In the genomic region with DNA sequence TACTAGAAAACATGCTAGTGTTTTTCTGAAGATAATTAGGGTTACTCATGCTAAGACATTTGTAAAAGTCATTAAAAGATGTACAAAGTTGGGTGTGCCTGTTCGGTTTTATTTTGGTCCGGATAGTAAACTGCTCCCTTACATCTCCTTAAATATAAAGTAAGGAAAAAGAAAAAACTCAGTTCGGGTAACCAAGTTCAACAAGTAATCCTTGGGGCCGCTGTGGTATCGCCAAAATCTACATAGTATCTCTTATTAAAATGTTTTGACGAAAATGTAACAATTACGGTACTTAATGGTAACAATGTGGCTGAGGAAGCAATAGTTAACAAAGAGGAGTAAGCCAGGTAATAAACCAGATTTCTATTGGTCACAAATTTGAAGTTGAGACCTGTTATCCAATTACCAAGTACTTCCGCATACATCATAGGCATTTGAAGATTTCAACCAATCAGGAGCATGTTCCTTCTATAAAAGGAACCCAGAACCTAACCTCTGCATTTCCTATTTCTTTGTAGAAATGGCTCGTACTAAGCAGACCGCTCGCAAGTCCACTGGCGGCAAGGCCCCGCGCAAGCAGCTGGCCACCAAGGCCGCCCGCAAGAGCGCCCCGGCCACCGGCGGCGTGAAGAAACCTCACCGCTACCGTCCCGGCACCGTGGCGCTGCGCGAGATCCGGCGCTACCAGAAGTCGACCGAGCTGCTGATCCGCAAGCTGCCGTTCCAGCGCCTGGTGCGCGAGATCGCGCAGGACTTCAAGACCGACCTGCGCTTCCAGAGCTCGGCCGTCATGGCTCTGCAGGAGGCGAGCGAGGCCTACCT, we compare ENCODE assay signal across 8 mouse cellular contexts. TPM values are rescaled to one million over a fixed set of nuclear protein-coding genes. Genes with fewer than 3 reads are reported as not detected.
DNase-seq lines count a peak whose midpoint lies in the region; ATAC-seq lines count a peak whose summit lies in the region.

A gene (plus strand): TSS at position 88 of the 822 bp plus-strand sequence.

- DNase-seq in 416B (ENCODE audit: low read depth) = peak; percentile 100
- DNase-seq in adrenal gland, postnatal 14 days = peak; percentile 82
- peak; percentile 97 for DNase-seq in embryonic facial prominence, embryonic 11.5 days (ENCODE audit: low spot score)
- peak; percentile 98 for DNase-seq in heart, adult 11 months
- DNase-seq in kidney, adult 11 months = peak; percentile 65
- DNase-seq in limb, embryonic 10.5 days (ENCODE audit: low spot score) = peak; percentile 55
- peak; percentile 80 to 88 for DNase-seq in spleen, postnatal 36 days (ENCODE audit: low spot score in 2 of 2)

- no peaks in the 10 kb centered on the region for H3K36me3 ChIP-seq in embryonic facial prominence, embryonic 11.5 days (replicated peaks; ENCODE audit: control insufficient read depth, insufficient read depth, low read depth, low read length)
- H3K36me3 ChIP-seq in limb, embryonic 10.5 days = no peaks in the 10 kb centered on the region
- no peaks in the 10 kb centered on the region for H3K36me3 ChIP-seq in midbrain, embryonic 12.5 days

- peak within 1 kb of the TSS; percentile 70 for H3K4me2 ChIP-seq in embryonic facial prominence, embryonic 11.5 days (ENCODE audit: low read depth, low read length)
- H3K4me2 ChIP-seq in midbrain, embryonic 12.5 days (replicated peaks) = peak within 1 kb of the TSS; percentile 63

- no peaks in the 10 kb centered on the region for H3K27me3 ChIP-seq in embryonic facial prominence, embryonic 11.5 days (ENCODE audit: control insufficient read depth, insufficient read depth, low read length)
- H3K27me3 ChIP-seq in limb, embryonic 10.5 days (ENCODE audit: low read depth, poor library complexity, severe bottlenecking) = no peaks in the 10 kb centered on the region
- H3K27me3 ChIP-seq in midbrain, embryonic 12.5 days = no peaks in the 10 kb centered on the region

- H3K4me1 ChIP-seq in embryonic facial prominence, embryonic 11.5 days (ENCODE audit: control insufficient read depth, insufficient read depth, low read length) = no peaks in the 10 kb centered on the region
- H3K4me1 ChIP-seq in limb, embryonic 10.5 days = peaks cover 10% of the 10 kb centered on the region; the same call in 1 of the 2 replicates
- H3K4me1 ChIP-seq in midbrain, embryonic 12.5 days = peaks cover 6% of the 10 kb centered on the region

- peak within 1 kb of the TSS; percentile 45 for H3K4me3 ChIP-seq in embryonic facial prominence, embryonic 11.5 days (ENCODE audit: low read depth, low read length)
- peak within 1 kb of the TSS; percentile 57 for H3K4me3 ChIP-seq in limb, embryonic 10.5 days
- peak within 1 kb of the TSS; percentile 51 for H3K4me3 ChIP-seq in midbrain, embryonic 12.5 days

- peak within 1 kb of the TSS; percentile 83 for H3K27ac ChIP-seq in embryonic facial prominence, embryonic 11.5 days (replicated peaks; ENCODE audit: low read depth, low read length)
- peak within 1 kb of the TSS; percentile 96 for H3K27ac ChIP-seq in limb, embryonic 10.5 days
- H3K27ac ChIP-seq in midbrain, embryonic 12.5 days (replicated peaks) = peak within 1 kb of the TSS; percentile 92

- peak within 1 kb of the TSS; percentile 65 for H3K9ac ChIP-seq in embryonic facial prominence, embryonic 11.5 days (replicated peaks; ENCODE audit: low read length)
- peak within 1 kb of the TSS; percentile 59 for H3K9ac ChIP-seq in midbrain, embryonic 12.5 days (replicated peaks)

- no peaks in the 10 kb centered on the region for H3K9me3 ChIP-seq in embryonic facial prominence, embryonic 11.5 days (replicated peaks; ENCODE audit: control insufficient read depth, low read length)
- no peaks in the 10 kb centered on the region for H3K9me3 ChIP-seq in limb, embryonic 10.5 days (replicated peaks)
- H3K9me3 ChIP-seq in midbrain, embryonic 12.5 days = no peaks in the 10 kb centered on the region

- WGBS in embryonic facial prominence, embryonic 11.5 days = under 1% methylated on average over 21 of the region's 45 CpGs
- 1% methylated on average over 26 of the region's 45 CpGs for WGBS in limb, embryonic 10.5 days
- WGBS in midbrain, embryonic 12.5 days = 1% methylated on average over 24 of the region's 45 CpGs

- ATAC-seq in embryonic facial prominence, embryonic 11.5 days (replicated peaks; ENCODE audit: insufficient number of reproducible peaks, low FRiP score, low TSS enrichment, low read depth) = peak; percentile 86
- peak; percentile 94 for ATAC-seq in midbrain, embryonic 12.5 days (ENCODE audit: low FRiP score, low read depth)

RNA-seq across cellular contexts. Expression of the gene that starts here (rescaled TPM):
- total RNA-seq in adrenal gland, postnatal 14 days (2021) = 72.3 and 84.2 TPM in 2 replicates
- 1.2 and 1.5 TPM in 2 replicates for polyA plus RNA-seq in embryonic facial prominence, embryonic 11.5 days (2014; fragmentation: Nextera tagmentation; extraction: Ambion mirVana)
- 1.3 and 1.4 TPM in 2 replicates for polyA plus RNA-seq in limb, embryonic 10.5 days (2016; fragmentation: Nextera tagmentation; extraction: Ambion mirVana)
- 1.0 and 1.3 TPM in 2 replicates for polyA plus RNA-seq in midbrain, embryonic 12.5 days (2016; fragmentation: Nextera tagmentation; extraction: Ambion mirVana)

Comparison
In these comparisons a context has a peak if more than half of its experiments do, and no peak if none do; other contexts are left out.
1. Peak in every context shown above with its lines: DNase-seq, ATAC-seq, H3K4me3 ChIP-seq and H3K27ac ChIP-seq.